8 mouse cellular contexts compared by ENCODE assay signal in genomic region chr3:84952135-84952534, GRCm38 (mm10).
DNase-seq lines count a peak whose midpoint lies in the region; ATAC-seq and TF ChIP-seq lines count a peak whose summit lies in the region.

No protein-coding gene starts in this region.

- 5% methylated on average over 13 of the region's 13 CpGs for WGBS in forebrain, embryonic 15.5 days
- 4% methylated on average over 13 of the region's 13 CpGs for WGBS in lung, embryonic 14.5 days

- H3K4me1 ChIP-seq in forebrain, embryonic 15.5 days: peaks cover 21% of the 10 kb centered on the region
- H3K4me1 ChIP-seq in lung, embryonic 14.5 days (ENCODE audit: insufficient read depth): no peaks in the 10 kb centered on the region

- peak overlapping the region; percentile 61 for H3K4me2 ChIP-seq in forebrain, embryonic 15.5 days (replicated peaks)
- peak overlapping the region; percentile 72 for H3K4me2 ChIP-seq in lung, embryonic 14.5 days

- H3K9ac ChIP-seq in forebrain, embryonic 15.5 days (replicated peaks): peak overlapping the region; percentile 79
- H3K9ac ChIP-seq in lung, embryonic 14.5 days: peak overlapping the region; percentile 58

- H3K27me3 ChIP-seq in forebrain, embryonic 15.5 days: no peaks in the 10 kb centered on the region
- no peaks in the 10 kb centered on the region for H3K27me3 ChIP-seq in lung, embryonic 14.5 days (ENCODE audit: insufficient read depth, low read length)

- peak; percentile 97 for ATAC-seq in cerebellum, adult (ENCODE audit: insufficient number of reproducible peaks, low FRiP score, low TSS enrichment)
- peak; percentile 94 for ATAC-seq in forebrain, embryonic 15.5 days (replicated peaks)
- peak; percentile 100 for ATAC-seq in lung, embryonic 14.5 days (ENCODE audit: insufficient read depth)

- no peaks in the 10 kb centered on the region for H3K9me3 ChIP-seq in forebrain, embryonic 15.5 days
- no peaks in the 10 kb centered on the region for H3K9me3 ChIP-seq in lung, embryonic 14.5 days (ENCODE audit: low read depth, low read length)

- no peaks in the 10 kb centered on the region for H3K36me3 ChIP-seq in forebrain, embryonic 15.5 days
- no peaks in the 10 kb centered on the region for H3K36me3 ChIP-seq in lung, embryonic 14.5 days (ENCODE audit: insufficient read depth)

- DNase-seq in 3T3-L1 (ENCODE audit: low read depth, low spot score): peak; percentile 96
- peak; percentile 39 for DNase-seq in heart, postnatal 4 days
- DNase-seq in layer of hippocampus, adult 2 months (ENCODE audit: low spot score in 2 of 2): peak; percentile 80 to 83
- DNase-seq in lung, embryonic 14.5 days: peak; percentile 93
- peak; percentile 86 for DNase-seq in retina, embryonic 14.5 days (ENCODE audit: low spot score)
- DNase-seq in thymus, postnatal 10 days (ENCODE audit: low spot score in 2 of 2): no peak

- TF ChIP-seq CTCF in layer of hippocampus, adult 2 months (conservative IDR thresholded peaks at IDR 0.05): no peak
- TF ChIP-seq CTCF in lung, embryonic 14.5 days (IDR thresholded peaks at IDR 0.05; ENCODE audit: low read depth): no peak

- peak overlapping the region; percentile 65 for H3K4me3 ChIP-seq in forebrain, embryonic 15.5 days
- peak overlapping the region; percentile 74 for H3K4me3 ChIP-seq in layer of hippocampus, adult 2 months
- H3K4me3 ChIP-seq in lung, embryonic 14.5 days (ENCODE audit: low read depth, low read length): peak overlapping the region; percentile 41

- peak overlapping the region; percentile 92 for H3K27ac ChIP-seq in forebrain, embryonic 15.5 days (replicated peaks)
- H3K27ac ChIP-seq in layer of hippocampus, adult 2 months: peak overlapping the region; percentile 99
- H3K27ac ChIP-seq in lung, embryonic 14.5 days (ENCODE audit: low read depth): peak overlapping the region; percentile 67

Comparison
In these comparisons a context has a peak if more than half of its experiments do, and no peak if none do; other contexts are left out.
1. DNase-seq: peak in 3T3-L1 (single experiment), heart, postnatal 4 days (single experiment), layer of hippocampus, adult 2 months (2 of 2), lung, embryonic 14.5 days (single experiment) and retina, embryonic 14.5 days (single experiment); none in thymus, postnatal 10 days (0 of 2).
2. Peak in every context shown above with its lines, with median percentiles within 50 percentile points of each other: ATAC-seq, H3K27ac ChIP-seq and H3K4me3 ChIP-seq.